Mouse (Mus musculus) hindbrain, embryonic 15.5 days (tissue): ENCODE results near the gene Bdh1. TPM values are rescaled to one million over a fixed set of nuclear protein-coding genes. Genes with fewer than 3 reads are reported as not detected.
"Not testable (repeated sequence)": the region's sequence is repeated elsewhere in the genome, so short reads cannot be mapped to it uniquely, and the experiment has no call there.

Experiments
- ATAC-seq: fragments of 200-750 bp; cut with Nextera tagmentation; 2 replicates; pipeline ENCODE4 v1.8.0; 2017; ENCODE audit warnings: low read depth, moderate number of reproducible peaks, moderate TSS enrichment; ENCODE audit not compliant: low FRiP score
- H3K27ac ChIP-seq: fragments of 300-500 bp; sonication (generic); replicated peaks from 2 replicates; pipeline ENCODE4 v1.5.1; 2015; ENCODE audit warnings: mild to moderate bottlenecking, inconsistent platforms
- H3K27me3 ChIP-seq: fragments of 300-500 bp; sonication (generic); 2 replicates; pipeline ENCODE4 v1.6.1; 2015; ENCODE audit warnings: control low read depth, inconsistent platforms
- H3K36me3 ChIP-seq: fragments of 300-500 bp; sonication (generic); 2 replicates; pipeline ENCODE4 v1.6.1; 2015; ENCODE audit warnings: control low read depth, inconsistent platforms
- H3K4me1 ChIP-seq: fragments of 300-500 bp; sonication (generic); replicated peaks from 2 replicates; pipeline ENCODE4 v1.6.1; 2015; ENCODE audit warnings: control low read depth, inconsistent platforms
- H3K4me2 ChIP-seq: fragments of 300-500 bp; sonication (generic); 2 replicates; pipeline ENCODE4 v1.6.1; 2015; ENCODE audit warnings: moderate library complexity, mild to moderate bottlenecking, inconsistent platforms
- H3K4me3 ChIP-seq: fragments of 300-500 bp; sonication (generic); 2 replicates; pipeline ENCODE4 v1.5.1; 2015; ENCODE audit warnings: mild to moderate bottlenecking, inconsistent platforms
- H3K9ac ChIP-seq: fragments of 300-500 bp; sonication (generic); 2 replicates; pipeline ENCODE4 v1.6.1; 2015; ENCODE audit warnings: inconsistent platforms
- H3K9me3 ChIP-seq: fragments of 300-500 bp; sonication (generic); 2 replicates; pipeline ENCODE4 v1.6.1; 2016; ENCODE audit warnings: control low read depth, inconsistent platforms
- WGBS: fragments of 180-500 bp; shearing (Covaris S2); methylation state at CpG from one replicate; pipeline ENCODE4 v1.1.7; 2015; 5-methylcytosine and 5-hydroxymethylcytosine counted together
- polyA plus RNA-seq: library from polyadenylated mRNA; unstranded; fragments of >200 nt; fragmentation: Nextera tagmentation; extraction: Ambion mirVana; gene quantifications from 2 replicates; pipeline ENCODE4 v1.2.1, GENCODE M21; 2015

Bdh1 gene
- polyA plus RNA-seq, 1 experiment from 2014 or later = 123 TPM

- peaks cover 33% of the 10 kb centered on the region for H3K36me3 ChIP-seq
- H3K9me3 ChIP-seq = no peaks in the 10 kb centered on the region
- no peak overlapping the region for H3K9ac ChIP-seq
- no peak overlapping the region for H3K4me3 ChIP-seq
- no peak overlapping the region for H3K27ac ChIP-seq
- H3K4me2 ChIP-seq = no peak overlapping the region
- WGBS = 96% methylated on average over 4 of the region's 4 CpGs
- no peaks in the 10 kb centered on the region for H3K27me3 ChIP-seq
- peaks cover 7% of the 10 kb centered on the region for H3K4me1 ChIP-seq
- ATAC-seq = no peak
These were observed 31.9 kb downstream of the Bdh1 start for GRCm38 (mm10) chr16:31454013-31454412.

GRCm38 (mm10) chr16:31455276-31456045, 33.4 kb downstream of the Bdh1 start:
- H3K4me2 ChIP-seq = no peak overlapping the region
- no peak overlapping the region for H3K4me3 ChIP-seq
- no peak for ATAC-seq
- peaks cover 19% of the 10 kb centered on the region for H3K36me3 ChIP-seq
- H3K4me1 ChIP-seq = peaks cover 10% of the 10 kb centered on the region
- H3K9ac ChIP-seq = no peak overlapping the region
- H3K27me3 ChIP-seq = no peaks in the 10 kb centered on the region
- H3K9me3 ChIP-seq = no peaks in the 10 kb centered on the region
- 80% methylated on average over 21 of the region's 21 CpGs for WGBS
- no peak overlapping the region for H3K27ac ChIP-seq

DNA sequence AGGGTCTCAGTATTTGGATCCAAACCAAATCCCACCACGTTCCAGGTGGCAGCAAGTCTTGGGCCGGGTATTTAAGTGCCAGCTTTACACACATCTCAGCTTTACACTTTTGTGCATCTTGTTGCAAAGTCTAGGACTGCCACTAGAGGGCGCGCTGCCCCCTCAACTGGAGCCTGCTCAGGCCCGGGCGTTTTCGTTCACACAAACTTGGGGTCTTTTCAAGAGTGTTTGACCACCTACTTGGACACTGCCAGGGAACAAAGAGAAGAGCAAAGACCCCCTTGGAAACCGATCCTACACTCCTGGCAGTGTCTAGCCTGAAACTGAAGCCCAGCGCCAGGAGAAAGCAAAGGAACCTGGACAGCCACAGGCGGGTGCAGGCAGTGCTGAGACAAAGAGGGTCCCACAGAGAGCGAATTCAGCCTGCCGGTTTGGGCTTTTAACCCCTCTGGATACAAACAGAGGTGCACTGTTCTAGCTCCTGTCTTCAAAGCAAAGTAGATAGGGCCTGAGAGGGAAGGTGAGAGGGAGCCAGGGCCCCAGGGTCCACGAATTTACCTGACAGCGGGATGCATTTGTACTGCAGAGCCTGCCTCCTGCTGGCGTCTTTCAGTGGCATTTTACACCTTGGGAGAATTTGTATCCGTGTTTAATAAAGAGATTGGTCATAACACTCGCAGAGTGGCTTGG, 36.3 kb downstream of the Bdh1 start:
- H3K36me3 ChIP-seq = peaks cover 19% of the 10 kb centered on the region
- H3K9me3 ChIP-seq = no peaks in the 10 kb centered on the region
- peak; percentile 72 for ATAC-seq
- peak overlapping the region; percentile 42 for H3K9ac ChIP-seq
- no peaks in the 10 kb centered on the region for H3K27me3 ChIP-seq
- peak overlapping the region; percentile 60 for H3K4me2 ChIP-seq
- H3K27ac ChIP-seq = peak overlapping the region; percentile 60
- peaks cover 17% of the 10 kb centered on the region for H3K4me1 ChIP-seq
- WGBS = 2% methylated on average over 17 of the region's 17 CpGs
- peak overlapping the region; percentile 31 for H3K4me3 ChIP-seq

DNA sequence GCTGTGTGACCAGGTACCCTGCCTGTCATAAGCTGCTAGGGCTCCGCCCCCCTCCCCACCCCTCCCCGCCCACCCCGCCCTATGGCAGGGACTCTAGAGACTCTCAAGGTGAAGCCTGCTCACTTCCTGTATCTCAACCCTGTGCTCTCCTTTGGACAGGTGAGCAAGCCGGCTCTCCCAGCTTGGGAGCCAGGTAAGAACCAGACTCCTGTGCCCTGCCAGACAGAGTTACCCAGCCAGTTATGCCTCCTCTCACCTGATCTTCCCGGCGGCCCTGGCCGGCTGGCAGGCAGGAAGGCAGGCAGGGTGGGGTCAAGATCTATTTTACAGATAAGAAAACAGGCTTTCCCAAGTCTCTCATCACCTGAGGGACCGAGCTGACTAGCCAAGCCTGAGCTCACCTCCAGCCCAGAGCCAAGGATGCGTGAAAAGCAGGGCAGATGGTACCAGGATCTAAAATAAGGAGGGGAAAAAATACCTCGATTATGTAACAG, 37.9 kb downstream of the Bdh1 start:
- Histone ChIP-seq H3K4me3 (no peak overlapping the region), H3K36me3 (peaks cover 14% of the 10 kb centered on the region), H3K9me3 (no peaks in the 10 kb centered on the region), H3K27ac (no peak overlapping the region), H3K9ac (no peak overlapping the region), H3K4me1 (peaks cover 17% of the 10 kb centered on the region), H3K4me2 (no peak overlapping the region), H3K27me3 (no peaks in the 10 kb centered on the region)
- WGBS = 41% methylated on average over 8 of the region's 10 CpGs
- no peak for ATAC-seq

GRCm38 (mm10) chr16:31460506-31460905, 38.4 kb downstream of the Bdh1 start:
- Histone ChIP-seq H3K4me3 (no peak overlapping the region), H3K4me1 (peaks cover 17% of the 10 kb centered on the region), H3K9ac (no peak overlapping the region), H3K4me2 (no peak overlapping the region), H3K27me3 (no peaks in the 10 kb centered on the region), H3K9me3 (no peaks in the 10 kb centered on the region), H3K36me3 (peaks cover 14% of the 10 kb centered on the region), H3K27ac (no peak overlapping the region)
- ATAC-seq = no peak
- 57% methylated on average over 13 of the region's 13 CpGs for WGBS

DNA sequence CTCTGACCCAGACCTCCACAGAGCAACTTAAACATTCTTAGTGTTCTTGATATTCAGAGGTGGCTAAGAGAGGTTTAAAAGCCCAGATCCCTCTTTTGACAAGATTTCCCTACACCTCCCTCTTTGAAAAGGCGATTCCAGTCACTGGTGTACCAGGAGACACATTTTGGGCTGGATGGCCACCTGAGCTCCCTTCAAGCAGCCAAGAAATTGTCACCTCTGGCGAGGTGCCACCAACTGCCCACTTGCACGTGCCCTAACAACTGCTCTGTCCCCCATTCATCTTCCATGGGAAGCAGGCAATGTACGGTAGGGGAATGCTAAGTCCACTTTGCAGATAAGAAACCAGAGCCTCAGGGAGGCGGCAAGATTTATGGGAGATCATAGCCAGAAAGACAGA, 39.0 kb downstream of the Bdh1 start:
- Histone ChIP-seq H3K4me3 (no peak overlapping the region), H3K4me1 (peaks cover 17% of the 10 kb centered on the region), H3K27me3 (no peaks in the 10 kb centered on the region), H3K4me2 (no peak overlapping the region), H3K27ac (no peak overlapping the region), H3K36me3 (peaks cover 14% of the 10 kb centered on the region), H3K9ac (no peak overlapping the region), H3K9me3 (no peaks in the 10 kb centered on the region)
- 67% methylated on average over 5 of the region's 5 CpGs for WGBS
- ATAC-seq = no peak

DNA sequence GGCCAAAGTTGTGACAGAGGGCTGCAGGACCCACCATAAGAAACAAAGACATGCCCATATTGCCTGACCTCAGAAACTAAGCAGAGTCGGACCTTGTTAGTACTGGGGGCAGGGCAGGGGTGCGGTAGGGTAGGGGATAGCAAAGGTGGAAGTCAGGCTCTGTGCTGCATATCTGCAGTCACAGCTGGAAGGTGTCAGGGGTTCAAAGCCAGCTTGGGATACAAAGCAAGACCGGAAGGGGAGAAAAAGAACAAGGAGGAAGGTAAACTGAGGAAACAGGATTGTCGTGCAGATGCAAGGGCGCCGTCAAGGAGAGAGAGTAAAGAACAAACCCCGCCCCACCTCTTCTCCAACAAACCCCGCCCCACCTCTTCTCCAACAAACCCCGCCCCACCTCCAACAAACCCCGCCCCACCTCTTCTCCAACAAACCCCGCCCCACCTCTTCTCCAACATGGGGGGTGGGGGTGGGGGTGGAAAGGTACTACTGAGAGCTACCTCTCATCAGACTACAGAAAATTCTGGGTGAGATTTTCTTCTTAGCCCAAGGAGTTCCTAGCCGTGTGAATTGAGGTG, 40.1 kb downstream of the Bdh1 start:
- ATAC-seq = no peak
- Histone ChIP-seq H3K36me3 (0 out of 2 replicates have a peak, but pooled peaks cover 5% of the 10 kb centered on the region), H3K27me3 (no peaks in the 10 kb centered on the region), H3K9me3 (no peaks in the 10 kb centered on the region), H3K9ac (no peak overlapping the region), H3K27ac (no peak overlapping the region), H3K4me1 (peaks cover 17% of the 10 kb centered on the region), H3K4me2 (no peak overlapping the region), H3K4me3 (no peak overlapping the region)
- WGBS = 37% methylated on average over 12 of the region's 12 CpGs

GRCm38 (mm10) chr16:31464953-31465352, 42.9 kb downstream of the Bdh1 start:
- no peak overlapping the region for H3K27ac ChIP-seq
- no peak overlapping the region for H3K9ac ChIP-seq
- WGBS = 89% methylated on average over 5 of the region's 5 CpGs
- H3K27me3 ChIP-seq = no peaks in the 10 kb centered on the region
- no peak overlapping the region for H3K4me3 ChIP-seq
- peaks cover 10% of the 10 kb centered on the region; the same call in 1 of the 2 replicates for H3K4me1 ChIP-seq
- H3K4me2 ChIP-seq = no peak overlapping the region
- ATAC-seq = no peak
- H3K36me3 ChIP-seq = no peaks in the 10 kb centered on the region
- H3K9me3 ChIP-seq = no peaks in the 10 kb centered on the region

GRCm38 (mm10) chr16:31465630-31466029, 43.5 kb downstream of the Bdh1 start:
- ATAC-seq = no peak
- Histone ChIP-seq H3K4me3 (no peak overlapping the region), H3K27me3 (no peaks in the 10 kb centered on the region), H3K4me1 (0 out of 2 replicates have a peak, but pooled peaks cover 5% of the 10 kb centered on the region), H3K27ac (no peak overlapping the region), H3K36me3 (no peaks in the 10 kb centered on the region), H3K9me3 (no peaks in the 10 kb centered on the region), H3K9ac (no peak overlapping the region), H3K4me2 (no peak overlapping the region)
- 31% methylated on average over 4 of the region's 4 CpGs for WGBS

DNA sequence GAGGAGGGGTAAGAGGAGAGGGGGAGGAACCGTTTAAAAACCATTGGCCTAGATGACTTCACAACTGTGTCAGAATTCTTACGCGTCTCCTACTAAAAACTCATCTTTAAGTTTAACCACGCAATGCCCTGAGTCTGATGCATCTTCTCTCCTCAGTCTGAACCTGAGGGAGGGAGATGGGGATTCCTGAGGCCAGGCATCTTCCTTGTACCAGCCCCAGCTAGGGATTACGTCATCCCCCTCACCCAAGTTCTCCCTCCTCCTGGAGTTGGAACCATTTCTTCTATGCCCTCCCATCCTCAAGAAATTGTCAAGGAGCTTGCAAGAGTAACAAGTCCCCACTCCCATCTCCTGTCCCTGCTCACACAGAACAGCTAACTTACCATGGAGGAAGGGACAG, 44.0 kb downstream of the Bdh1 start:
- H3K27ac ChIP-seq = no peak overlapping the region
- no peaks in the 10 kb centered on the region for H3K27me3 ChIP-seq
- H3K9ac ChIP-seq = no peak overlapping the region
- ATAC-seq = no peak
- no peaks in the 10 kb centered on the region for H3K36me3 ChIP-seq
- no peaks in the 10 kb centered on the region for H3K9me3 ChIP-seq
- H3K4me3 ChIP-seq = no peak overlapping the region
- 0 out of 2 replicates have a peak, but pooled peaks cover under 1% of the 10 kb centered on the region for H3K4me1 ChIP-seq
- H3K4me2 ChIP-seq = no peak overlapping the region
- 92% methylated on average over 5 of the region's 5 CpGs for WGBS

GRCm38 (mm10) chr16:31470819-31471218, 48.7 kb downstream of the Bdh1 start:
- whole genome bisulfite sequencing = 90% methylated on average over 4 of the region's 4 CpGs
- H3K4me1 ChIP-seq = peaks cover 15% of the 10 kb centered on the region
- not testable (repeated sequence) for ATAC-seq, H3K36me3 ChIP-seq, H3K27me3 ChIP-seq, H3K9me3 ChIP-seq, H3K9ac ChIP-seq, H3K27ac ChIP-seq, H3K4me3 ChIP-seq, H3K4me2 ChIP-seq

DNA sequence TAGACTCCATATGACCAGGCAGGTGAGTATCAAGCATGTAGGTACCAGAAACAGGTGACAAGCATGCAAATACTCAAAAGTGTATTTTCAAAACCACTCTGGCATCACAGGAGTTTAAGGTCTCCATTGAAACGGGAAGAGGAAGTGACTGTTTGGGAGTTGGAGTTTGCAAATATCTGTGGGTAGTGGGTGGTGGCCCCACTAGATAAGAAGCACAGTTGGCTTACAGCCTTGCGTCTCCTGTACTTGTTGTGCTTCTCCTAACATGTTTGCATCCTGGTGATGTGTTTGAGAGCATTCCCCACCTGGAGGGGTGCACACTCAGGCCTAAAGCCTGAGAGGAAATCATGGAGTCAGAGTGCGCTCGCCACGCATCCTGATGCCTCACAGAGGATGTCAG, 49.9 kb downstream of the Bdh1 start:
- no peak overlapping the region for H3K27ac ChIP-seq
- H3K27me3 ChIP-seq = no peaks in the 10 kb centered on the region
- no peak overlapping the region for H3K4me3 ChIP-seq
- ATAC-seq = no peak
- peaks cover 15% of the 10 kb centered on the region for H3K4me1 ChIP-seq
- no peak overlapping the region for H3K9ac ChIP-seq
- H3K9me3 ChIP-seq = no peaks in the 10 kb centered on the region
- H3K36me3 ChIP-seq = no peaks in the 10 kb centered on the region
- WGBS = 92% methylated on average over 5 of the region's 5 CpGs
- H3K4me2 ChIP-seq = no peak overlapping the region
